Mouse (Mus musculus) liver, postnatal 0 days (tissue): Measurements from ENCODE around the gene Tex2.

Experiments used
- CTCF ChIP-seq: sonication (generic); IDR thresholded peaks from 2 replicates; pipeline ENCODE4 v1.5.1; 2016; ENCODE audit warnings: antibody characterized with exemption, low read depth
- EP300 ChIP-seq: IDR thresholded peaks from 2 replicates; pipeline ENCODE4 v1.6.1; 2016; ENCODE audit warnings: antibody characterized with exemption, low read depth, mild to moderate bottlenecking

GRCm38 (mm10) chr11:106612961-106613637 is at the start of gene Tex2:
- TF ChIP-seq CTCF (no peak), EP300 (peak; percentile 45; the same call in 1 of the 2 replicates)
